Mouse (Mus musculus): ENCODE data around the gene Elmo3. TPM values are rescaled to one million over a fixed set of nuclear protein-coding genes. Genes with fewer than 3 reads are reported as not detected.
A peak's percentile ranks its signal among the peaks of the same experiment; 100 is the strongest.

Gene Elmo3
- polyA plus RNA-seq, 1 experiment from 2014 or later, result 3.4 TPM

DNA sequence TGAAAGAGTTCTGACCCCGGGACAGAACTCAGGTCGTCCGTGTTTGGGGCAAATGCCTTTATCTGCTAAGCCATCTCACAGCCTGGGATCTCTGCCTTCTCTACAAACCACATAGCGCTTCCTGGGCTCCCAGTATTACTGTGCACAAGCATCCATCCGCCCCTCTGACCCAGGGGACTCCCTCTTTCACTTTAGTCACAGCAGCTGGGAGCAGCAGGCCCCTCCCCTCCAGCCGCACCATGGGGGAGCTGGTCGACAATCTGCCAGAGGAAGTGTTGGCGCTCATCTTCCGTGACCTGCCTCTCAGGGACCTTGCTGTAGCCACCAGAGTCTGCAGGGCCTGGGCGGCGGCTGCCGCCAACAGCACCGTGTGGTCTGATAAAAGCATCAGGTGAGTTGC, 38.6 kb upstream of the Elmo3 start:
- H3K27ac ChIP-seq, result no peak overlapping the region
- WGBS, result 12% methylated on average over 13 of the region's 13 CpGs
- peaks cover 5% of the 10 kb centered on the region; the same call in 1 of the 2 replicates for H3K9me3 ChIP-seq
- H3K4me2 ChIP-seq (replicated peaks), result no peak overlapping the region
- H3K4me1 ChIP-seq, result peaks cover 34% of the 10 kb centered on the region
- peaks cover 95% of the 10 kb centered on the region for H3K27me3 ChIP-seq
- ATAC-seq (ENCODE audit: insufficient number of reproducible peaks, insufficient read depth, low FRiP score, low TSS enrichment), result no peak
- H3K9ac ChIP-seq, result no peak overlapping the region
- no peaks in the 10 kb centered on the region for H3K36me3 ChIP-seq
- no peak overlapping the region for H3K4me3 ChIP-seq

DNA sequence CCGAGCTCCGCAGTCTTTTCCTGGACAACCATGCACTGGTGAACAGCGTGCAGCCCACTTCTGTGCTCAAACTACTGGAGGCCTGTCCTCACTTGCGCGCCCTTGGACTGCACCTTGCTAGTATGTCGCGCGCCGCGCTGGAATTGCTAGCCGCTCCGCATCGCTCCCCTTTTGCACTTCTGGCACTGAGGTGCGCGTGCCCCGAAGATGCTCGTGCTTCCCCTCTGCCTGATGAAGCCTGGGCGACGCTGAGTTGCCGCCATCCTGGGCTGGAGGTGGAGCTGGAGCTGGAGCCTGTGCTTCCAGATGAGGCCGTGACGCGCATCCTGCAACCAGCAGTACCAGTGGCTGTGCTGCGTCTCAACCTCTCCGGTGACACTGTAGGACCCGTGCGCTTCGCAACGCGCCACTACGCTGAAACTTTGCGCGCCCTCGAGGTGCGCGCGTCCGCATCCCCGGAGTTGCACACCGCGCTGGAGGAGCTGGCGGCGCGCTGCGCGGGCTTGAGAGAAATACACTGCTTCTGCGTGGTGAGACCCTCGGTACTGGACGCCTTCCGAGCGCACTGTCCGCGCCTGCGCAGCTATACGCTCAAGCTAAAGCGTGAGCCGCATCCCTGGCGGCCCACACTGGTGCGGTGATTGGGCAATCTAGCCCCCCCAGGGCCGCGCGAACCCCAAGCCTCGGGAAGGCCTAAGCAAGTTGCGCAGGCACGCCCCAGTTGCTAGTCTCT, 36.9 kb upstream of the Elmo3 start:
- H3K27ac ChIP-seq, result no peak overlapping the region
- no peaks in the 10 kb centered on the region for H3K36me3 ChIP-seq
- H3K27me3 ChIP-seq, result peaks cover 99% of the 10 kb centered on the region
- H3K4me1 ChIP-seq, result peaks cover 34% of the 10 kb centered on the region
- H3K9ac ChIP-seq, result peak overlapping the region; percentile 54
- peaks cover 5% of the 10 kb centered on the region; the same call in 1 of the 2 replicates for H3K9me3 ChIP-seq
- peak overlapping the region; percentile 83 for H3K4me2 ChIP-seq (replicated peaks)
- ATAC-seq (ENCODE audit: insufficient number of reproducible peaks, insufficient read depth, low FRiP score, low TSS enrichment), result peak; percentile 44
- under 1% methylated on average over 65 of the region's 65 CpGs for WGBS
- H3K4me3 ChIP-seq, result peak overlapping the region; percentile 42

DNA sequence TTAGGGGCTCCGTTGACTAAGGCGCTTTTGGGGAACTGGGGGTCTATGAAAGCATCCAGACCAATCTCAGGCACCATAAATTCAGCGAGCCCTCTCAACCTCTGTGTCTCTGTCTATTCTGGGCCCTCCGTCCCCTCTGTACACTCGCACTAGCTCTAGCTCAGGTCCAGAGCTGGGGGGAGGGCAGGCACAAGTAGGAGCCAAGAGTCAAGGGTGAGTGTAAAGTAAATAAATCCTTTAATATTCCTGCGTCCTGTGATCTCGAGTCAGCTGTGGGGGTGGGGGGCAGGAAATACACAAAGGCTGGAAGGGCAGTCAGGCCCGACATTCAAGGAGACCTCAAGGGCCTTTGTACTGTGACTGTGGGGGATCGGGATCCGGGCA, 36.3 kb upstream of the Elmo3 start:
- Histone ChIP-seq H3K4me3 (peak overlapping the region; percentile 42), H3K4me2 (replicated peaks) (peak overlapping the region; percentile 83), H3K27me3 (peaks cover 99% of the 10 kb centered on the region), H3K4me1 (peaks cover 32% of the 10 kb centered on the region), H3K9ac (0 out of 2 replicates have a peak overlapping the region, but pooled peaks have one; percentile 54), H3K36me3 (no peaks in the 10 kb centered on the region), H3K27ac (no peak overlapping the region), H3K9me3 (peaks cover 5% of the 10 kb centered on the region; the same call in 1 of the 2 replicates)
- no peak for ATAC-seq (ENCODE audit: insufficient number of reproducible peaks, insufficient read depth, low FRiP score, low TSS enrichment)
- under 1% methylated on average over 10 of the region's 10 CpGs for WGBS

DNA sequence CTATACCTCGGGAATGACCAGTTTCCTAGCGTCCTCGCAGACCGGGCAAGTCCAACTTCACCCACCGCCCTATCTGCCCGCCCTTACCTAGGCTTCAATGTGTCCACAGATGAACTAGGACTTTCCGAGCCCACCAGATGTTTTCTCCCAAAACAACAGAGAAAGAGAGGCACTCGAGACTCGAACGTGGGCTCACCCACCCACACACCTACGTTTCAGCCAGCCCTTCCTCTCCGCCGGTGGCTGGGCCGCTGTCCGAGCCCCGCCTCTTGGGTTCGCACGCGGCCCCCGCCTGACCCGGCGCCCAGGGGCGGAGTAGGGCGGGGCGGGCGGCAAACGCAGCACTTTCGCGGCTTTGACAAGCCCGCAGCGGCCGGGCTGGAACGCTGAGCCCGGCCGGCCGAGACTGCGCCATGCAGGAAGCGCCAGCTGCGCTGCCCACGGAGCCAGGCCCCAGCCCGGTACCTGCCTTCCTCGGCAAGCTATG, 35.9 kb upstream of the Elmo3 start, which contains the start of gene Hsf4:
Hsf4 (plus strand) TSS at position 341 of the 487 bp plus-strand sequence.
- Histone ChIP-seq H3K9me3 (peaks cover 5% of the 10 kb centered on the region; the same call in 1 of the 2 replicates), H3K27ac (no peak within 1 kb of the TSS), H3K27me3 (peaks cover 99% of the 10 kb centered on the region), H3K4me1 (peaks cover 32% of the 10 kb centered on the region), H3K36me3 (no peaks in the 10 kb centered on the region), H3K9ac (peak within 1 kb of the TSS; percentile 54), H3K4me2 (replicated peaks) (peak within 1 kb of the TSS; percentile 83), H3K4me3 (peak within 1 kb of the TSS; percentile 42)
- WGBS, result 1% methylated on average over 42 of the region's 42 CpGs
- ATAC-seq (ENCODE audit: insufficient number of reproducible peaks, insufficient read depth, low FRiP score, low TSS enrichment), result no peak

- ATAC-seq (ENCODE audit: insufficient number of reproducible peaks, insufficient read depth, low FRiP score, low TSS enrichment), result no peak
- Histone ChIP-seq H3K4me1 (peaks cover 28% of the 10 kb centered on the region), H3K4me2 (replicated peaks) (peak overlapping the region; percentile 83), H3K9ac (no peak overlapping the region), H3K36me3 (no peaks in the 10 kb centered on the region), H3K4me3 (peak overlapping the region; percentile 42), H3K9me3 (peaks cover 5% of the 10 kb centered on the region; the same call in 1 of the 2 replicates), H3K27me3 (peaks cover 100% of the 10 kb centered on the region), H3K27ac (no peak overlapping the region)
- WGBS, result 3% methylated on average over 39 of the region's 39 CpGs
These were observed 35.1 kb upstream of the Elmo3 start for GRCm38 (mm10) chr8:105270101-105270915.

GRCm38 (mm10) chr8:105270916-105271186, 34.5 kb upstream of the Elmo3 start:
- no peak for ATAC-seq (ENCODE audit: insufficient number of reproducible peaks, insufficient read depth, low FRiP score, low TSS enrichment)
- peak overlapping the region; percentile 12; the same call in 1 of the 2 replicates for H3K4me3 ChIP-seq
- peaks cover 29% of the 10 kb centered on the region for H3K4me1 ChIP-seq
- peaks cover 5% of the 10 kb centered on the region; the same call in 1 of the 2 replicates for H3K9me3 ChIP-seq
- no peaks in the 10 kb centered on the region for H3K36me3 ChIP-seq
- H3K27ac ChIP-seq, result no peak overlapping the region
- 2% methylated on average over 11 of the region's 11 CpGs for WGBS
- H3K9ac ChIP-seq, result no peak overlapping the region
- 0 out of 2 replicates have a peak overlapping the region, but pooled peaks have one; percentile 7 for H3K4me2 ChIP-seq (replicated peaks)
- H3K27me3 ChIP-seq, result peaks cover 100% of the 10 kb centered on the region

DNA sequence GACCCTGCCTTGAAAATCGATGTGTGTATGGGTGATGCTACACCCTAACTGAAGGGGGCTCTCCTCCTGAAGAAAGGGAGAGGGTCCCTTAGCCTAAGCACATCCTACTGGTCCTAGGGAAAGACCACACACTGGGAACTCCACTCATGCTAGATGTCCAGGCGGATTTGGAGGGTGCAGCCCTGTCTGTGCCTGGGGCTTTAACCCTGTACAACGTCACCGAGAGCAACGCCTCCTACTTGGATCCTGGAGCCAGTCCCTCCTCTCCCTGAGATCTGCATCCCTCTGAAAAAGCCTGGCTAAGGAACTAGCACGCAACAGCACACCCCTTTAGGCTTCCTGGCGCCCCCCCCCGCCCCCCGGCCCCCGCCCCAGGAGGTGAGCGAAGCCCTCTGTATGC, 30.0 kb upstream of the Elmo3 start:
- ATAC-seq (ENCODE audit: insufficient number of reproducible peaks, insufficient read depth, low FRiP score, low TSS enrichment), result no peak
- WGBS, result 10% methylated on average over 11 of the region's 11 CpGs
- Histone ChIP-seq H3K9ac (0 out of 2 replicates have a peak overlapping the region, but pooled peaks have one; percentile 19), H3K4me1 (peaks cover 22% of the 10 kb centered on the region), H3K36me3 (no peaks in the 10 kb centered on the region), H3K4me2 (replicated peaks) (peak overlapping the region; percentile 61), H3K9me3 (no peaks in the 10 kb centered on the region), H3K27me3 (peaks cover 100% of the 10 kb centered on the region), H3K4me3 (0 out of 2 replicates have a peak overlapping the region, but pooled peaks have one; percentile 40), H3K27ac (no peak overlapping the region)

DNA sequence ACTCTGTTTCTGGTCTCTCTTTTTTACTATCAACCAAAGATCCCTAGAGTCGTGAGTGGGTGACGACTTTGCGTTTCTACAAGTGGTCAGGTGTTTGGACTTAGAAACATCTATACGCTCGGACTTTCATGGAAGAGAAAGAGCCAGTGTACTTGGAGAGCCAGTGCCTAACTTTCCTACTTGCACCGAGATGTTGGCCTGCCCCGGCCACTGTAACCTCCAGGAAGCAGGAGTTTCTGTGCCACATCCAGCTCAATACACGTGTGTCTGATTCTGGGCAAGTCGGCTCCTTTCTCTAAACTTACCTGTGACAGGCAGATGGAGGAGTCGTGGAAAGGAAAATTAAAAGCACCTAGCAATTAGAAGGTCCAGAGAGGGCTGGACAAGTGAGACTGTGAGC, 29.6 kb upstream of the Elmo3 start, which contains the start of gene Nol3:
Nol3 (plus strand) TSS at position 301 of the 400 bp plus-strand sequence.
- Histone ChIP-seq H3K9ac (peak within 1 kb of the TSS; percentile 42; the same call in 1 of the 2 replicates), H3K4me1 (peaks cover 17% of the 10 kb centered on the region), H3K9me3 (no peaks in the 10 kb centered on the region), H3K27me3 (peaks cover 99% of the 10 kb centered on the region), H3K4me3 (peak within 1 kb of the TSS; percentile 40), H3K27ac (no peak within 1 kb of the TSS), H3K36me3 (0 out of 2 replicates have a peak, but pooled peaks cover 3% of the 10 kb centered on the region), H3K4me2 (replicated peaks) (peak within 1 kb of the TSS; percentile 61)
- 7% methylated on average over 10 of the region's 10 CpGs for WGBS
- no peak for ATAC-seq (ENCODE audit: insufficient number of reproducible peaks, insufficient read depth, low FRiP score, low TSS enrichment)

GRCm38 (mm10) chr8:105276292-105277120, 28.9 kb upstream of the Elmo3 start:
- WGBS, result 3% methylated on average over 30 of the region's 30 CpGs
- peak; percentile 42 for ATAC-seq (ENCODE audit: insufficient number of reproducible peaks, insufficient read depth, low FRiP score, low TSS enrichment)
- H3K27me3 ChIP-seq, result peaks cover 93% of the 10 kb centered on the region

DNA sequence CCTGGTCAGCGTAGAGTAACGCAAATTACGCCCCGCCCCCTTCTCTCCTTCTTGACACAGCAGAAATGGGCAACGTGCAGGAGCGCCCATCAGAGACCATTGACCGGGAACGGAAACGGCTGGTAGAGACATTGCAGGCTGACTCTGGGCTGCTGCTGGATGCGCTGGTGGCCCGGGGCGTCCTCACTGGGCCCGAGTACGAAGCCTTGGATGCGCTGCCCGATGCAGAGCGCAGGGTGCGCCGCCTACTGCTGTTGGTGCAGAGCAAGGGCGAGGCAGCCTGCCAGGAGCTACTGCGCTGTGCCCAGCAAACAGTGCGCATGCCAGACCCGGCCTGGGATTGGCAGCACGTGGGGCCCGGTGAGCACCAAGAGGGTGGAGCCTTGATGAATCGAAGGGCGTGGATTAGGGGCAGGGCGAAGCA, 26.5 kb upstream of the Elmo3 start:
- Histone ChIP-seq H3K36me3 (peaks cover 19% of the 10 kb centered on the region; the same call in 1 of the 2 replicates), H3K4me1 (peaks cover 16% of the 10 kb centered on the region), H3K4me2 (replicated peaks) (peak overlapping the region; percentile 39), H3K9ac (no peak overlapping the region; the same call in 1 of the 2 replicates), H3K9me3 (no peaks in the 10 kb centered on the region), H3K4me3 (peak overlapping the region; percentile 6; the same call in 1 of the 2 replicates), H3K27me3 (peaks cover 68% of the 10 kb centered on the region), H3K27ac (no peak overlapping the region)
- WGBS, result 3% methylated on average over 28 of the region's 28 CpGs
- no peak for ATAC-seq (ENCODE audit: insufficient number of reproducible peaks, insufficient read depth, low FRiP score, low TSS enrichment)

More at GRCm38 (mm10) chr8:105276292-105277120, 28.9 kb upstream of the Elmo3 start:
- Histone ChIP-seq H3K36me3 (peaks cover 4% of the 10 kb centered on the region; the same call in 1 of the 2 replicates), H3K4me3 (peak overlapping the region; percentile 40), H3K27ac (no peak overlapping the region), H3K9ac (peak overlapping the region; percentile 42; the same call in 1 of the 2 replicates), H3K4me2 (replicated peaks) (peak overlapping the region; percentile 61), H3K9me3 (no peaks in the 10 kb centered on the region), H3K4me1 (peaks cover 16% of the 10 kb centered on the region)

Measured in embryonic facial prominence, embryonic 12.5 days (tissue).